Mouse (Mus musculus): ENCODE data around the gene Dnajc27.

Dnajc27 gene

DNA sequence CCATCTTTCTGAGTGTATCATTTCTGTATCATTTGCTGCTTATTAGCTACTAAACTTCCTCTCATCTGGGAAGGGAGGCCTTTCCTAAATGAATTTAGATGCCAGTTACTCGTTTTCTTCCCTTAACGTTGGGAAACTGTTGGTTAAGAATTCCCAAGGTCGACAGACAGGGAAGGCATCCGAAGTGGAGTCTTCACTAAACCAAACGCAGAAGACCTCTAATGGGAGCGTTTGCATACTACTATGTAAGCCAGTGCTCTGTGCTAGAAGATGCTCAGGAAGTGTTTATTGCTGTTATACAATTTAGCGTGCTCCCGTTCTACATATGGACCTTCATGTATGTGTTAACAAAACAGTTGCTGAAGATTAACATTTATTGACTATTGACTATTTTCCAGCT, 1.1 kb downstream of the Dnajc27 start:
- no peak for DNase-seq

- peak; percentile 11 to 14 for DNase-seq
These were observed 25.0 kb downstream of the Dnajc27 start for GRCm38 (mm10) chr12:4107383-4107782.

DNA sequence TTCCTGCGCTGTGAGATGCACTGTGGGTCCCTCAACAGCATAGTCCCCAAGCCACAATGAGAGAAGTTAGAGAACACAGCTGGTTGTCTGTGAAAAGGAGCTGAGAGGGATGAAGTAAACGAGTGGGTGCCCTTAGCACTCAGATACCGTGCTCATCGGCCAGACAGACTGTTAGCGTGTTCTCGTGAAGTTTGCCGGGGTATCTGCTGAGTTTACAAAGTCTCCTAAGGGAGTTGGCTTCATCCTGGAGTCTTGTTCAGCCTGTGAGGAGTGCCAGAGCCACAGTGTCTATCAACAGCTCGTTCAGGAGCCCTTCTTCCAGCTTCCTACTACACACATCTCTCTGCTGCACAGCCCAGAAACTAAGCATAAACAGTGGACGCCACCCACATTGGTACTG, 33.7 kb downstream of the Dnajc27 start:
- no peak for DNase-seq

- DNase-seq, result no peak
These were observed 34.8 kb downstream of the Dnajc27 start for GRCm38 (mm10) chr12:4117136-4117535.

DNA sequence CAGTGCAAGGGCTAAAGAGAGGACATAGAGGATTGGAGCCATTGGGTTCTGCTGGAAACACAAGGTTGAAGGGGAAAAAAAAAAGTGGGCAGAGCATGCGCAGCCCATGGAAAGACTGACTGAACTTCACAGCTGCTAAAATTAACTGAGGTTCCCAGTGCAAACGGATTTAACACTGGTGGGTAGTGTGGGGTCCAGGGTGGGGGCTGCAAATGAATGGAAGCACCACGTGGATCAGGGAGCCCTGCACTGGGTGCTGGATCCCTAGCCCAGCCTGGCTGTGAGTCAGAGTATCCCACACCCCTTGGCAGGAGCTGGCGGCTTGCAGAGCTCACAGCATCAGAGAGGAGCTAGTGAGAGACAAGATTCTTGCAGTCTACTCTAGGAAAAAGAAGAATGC, 35.2 kb downstream of the Dnajc27 start:
- no peak for DNase-seq

GRCm38 (mm10) chr12:4127346-4127745, 45.0 kb downstream of the Dnajc27 start:
- no peak for DNase-seq

- DNase-seq, result peak; percentile 78 to 85
These were observed 50.8 kb downstream of the Dnajc27 start, which contains the start of gene Adcy3 for GRCm38 (mm10) chr12:4132941-4133846. Gene Adcy3 (plus strand): TSS chr12:4133103.

DNA sequence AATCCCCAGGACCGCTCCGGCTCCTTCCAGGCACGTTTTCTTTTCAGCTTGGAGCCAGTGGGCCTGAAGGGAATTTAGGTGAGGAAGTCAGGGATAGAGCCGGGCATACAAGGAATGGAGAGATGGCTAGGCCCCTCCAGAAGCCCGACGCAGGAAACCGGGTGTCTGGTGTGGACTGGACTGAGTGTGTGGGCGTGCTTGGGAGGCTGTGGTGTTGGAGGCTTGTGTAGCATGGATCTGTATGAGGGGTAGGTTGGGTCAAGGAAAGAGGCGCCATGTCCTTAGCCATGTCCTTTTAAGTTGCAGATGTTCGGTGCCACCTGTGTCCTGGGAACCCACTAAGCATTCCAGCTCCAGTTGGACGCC, 51.4 kb downstream of the Dnajc27 start:
- DNase-seq, result no peak

- DNase-seq, result no peak
These were observed 60.8 kb downstream of the Dnajc27 start for GRCm38 (mm10) chr12:4143179-4143578.

GRCm38 (mm10) chr12:4150936-4151335, 68.6 kb downstream of the Dnajc27 start:
- DNase-seq, result no peak

GRCm38 (mm10) chr12:4151969-4152368, 69.6 kb downstream of the Dnajc27 start:
- DNase-seq, result no peak

DNA sequence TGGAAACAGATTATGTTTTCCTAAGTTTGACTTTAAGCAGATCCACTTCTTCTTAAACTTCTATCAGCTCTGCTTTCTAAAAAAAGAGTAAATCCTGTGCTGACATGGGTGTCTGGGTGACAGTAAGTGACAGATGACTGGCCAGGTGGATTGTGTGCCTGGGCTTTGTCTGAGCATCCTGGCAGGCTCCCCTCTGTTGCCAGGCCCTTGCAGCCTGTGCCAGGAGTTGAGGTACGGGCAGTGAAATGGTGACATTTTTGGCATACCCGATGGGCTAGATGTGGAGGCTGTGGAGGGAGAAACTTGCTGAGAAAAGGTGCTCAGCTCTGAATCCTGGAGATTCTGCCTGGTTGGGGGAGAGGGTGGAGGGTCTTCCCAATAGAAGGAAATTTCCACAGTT, 75.1 kb downstream of the Dnajc27 start:
- DNase-seq, result no peak

GRCm38 (mm10) chr12:4158179-4158578, 75.8 kb downstream of the Dnajc27 start:
- DNase-seq, result no peak

GRCm38 (mm10) chr12:4158868-4159632, 76.7 kb downstream of the Dnajc27 start:
- no peak for DNase-seq

Measured in thymus, adult 18-20 months (tissue).